Mouse (Mus musculus): Measurements from ENCODE around the gene Glud1. TPM values are rescaled to one million over a fixed set of nuclear protein-coding genes. Genes with fewer than 3 reads are reported as not detected.

Gene Glud1
- 127 and 141 TPM in 2 replicates for total RNA-seq (2014; fragmentation: Nextera tagmentation)
- 180 and 222 TPM in 2 replicates for total RNA-seq (2017)

DNA sequence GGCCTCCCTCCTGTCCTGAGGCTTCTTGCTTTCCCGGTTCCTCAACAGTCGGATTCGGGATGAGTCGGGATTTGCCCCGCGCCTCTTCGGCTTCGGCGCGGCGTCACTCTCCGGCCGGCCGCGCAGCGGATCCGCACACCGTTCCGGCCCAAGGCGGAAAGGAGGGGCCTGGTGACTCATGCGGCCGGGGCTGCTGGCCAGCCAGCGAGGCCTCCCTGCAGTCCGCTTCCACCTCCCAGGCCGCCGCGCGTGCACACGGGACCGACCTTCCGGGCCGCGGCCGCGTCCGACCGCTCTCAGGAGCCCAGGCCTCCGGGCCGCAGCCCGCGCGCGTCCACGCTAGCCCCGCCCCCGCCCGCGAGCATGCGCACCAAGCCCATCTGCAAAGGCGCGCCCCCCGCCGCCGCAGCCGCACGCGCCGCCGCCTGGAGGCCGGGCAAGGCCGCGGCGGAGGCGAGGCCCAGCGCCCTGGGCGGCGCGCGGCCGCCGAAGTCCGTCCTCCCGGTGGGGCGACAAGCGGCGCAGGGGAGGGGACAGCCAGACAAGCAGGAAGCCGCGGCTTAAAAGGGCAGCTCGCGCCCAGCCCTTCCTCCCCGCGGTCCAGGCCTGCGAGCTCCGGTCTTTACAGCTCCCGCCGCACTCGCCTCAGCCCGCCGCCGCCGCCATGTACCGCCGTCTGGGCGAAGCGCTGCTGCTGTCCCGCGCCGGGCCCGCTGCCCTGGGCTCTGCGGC is at the start of gene Glud1, which contains the start of gene Shld2:
Glud1 (plus strand) TSS at position 494 of the 732 bp plus-strand sequence.
Shld2 (minus strand) TSS at position 260 of the 732 bp plus-strand sequence.
- ATAC-seq (replicated peaks; ENCODE audit: poor library complexity, severe bottlenecking) = peak; percentile 80

DNA sequence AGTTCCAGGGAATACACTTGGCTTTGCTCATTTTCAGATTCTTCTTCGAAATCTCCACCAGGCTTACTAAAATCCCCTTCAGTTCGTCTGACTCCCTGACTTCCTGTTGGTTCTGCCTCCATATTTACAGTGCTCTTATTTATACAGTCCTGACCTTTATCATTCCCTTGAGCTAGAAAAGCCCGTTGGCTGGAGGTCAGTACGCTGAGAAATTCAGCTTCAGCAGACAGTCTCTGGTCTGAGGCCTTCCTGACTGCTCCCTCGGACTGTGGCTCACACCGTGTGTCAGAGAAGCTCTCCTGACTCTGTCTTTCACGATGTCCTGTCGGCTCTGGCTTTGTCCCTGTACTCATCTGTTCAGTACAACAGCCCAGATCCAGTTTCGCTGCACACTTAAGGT is 42.5 kb upstream of the Glud1 start:
- ATAC-seq (replicated peaks; ENCODE audit: poor library complexity, severe bottlenecking) = no peak

DNA sequence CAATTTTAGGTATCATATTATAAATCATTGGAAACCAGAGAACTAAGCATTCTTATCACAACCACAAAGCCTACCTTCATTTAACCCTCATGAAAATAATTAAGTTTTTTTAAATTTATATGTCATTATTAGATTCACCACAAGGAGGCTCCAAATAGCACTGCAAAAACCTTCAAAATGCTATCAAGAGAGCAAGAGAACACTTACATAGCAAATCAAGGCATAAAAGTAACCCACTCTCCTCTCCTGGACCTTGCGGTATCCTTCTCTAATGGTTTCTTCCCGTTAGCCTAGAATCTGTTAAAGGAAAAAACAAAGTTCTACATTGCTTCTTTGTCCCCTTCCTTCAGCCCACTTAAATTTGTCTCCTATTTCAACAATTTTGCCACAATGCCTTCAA is 37.2 kb upstream of the Glud1 start:
- ATAC-seq (replicated peaks; ENCODE audit: poor library complexity, severe bottlenecking) = peak; percentile 40; the same call in 1 of the 2 replicates

DNA sequence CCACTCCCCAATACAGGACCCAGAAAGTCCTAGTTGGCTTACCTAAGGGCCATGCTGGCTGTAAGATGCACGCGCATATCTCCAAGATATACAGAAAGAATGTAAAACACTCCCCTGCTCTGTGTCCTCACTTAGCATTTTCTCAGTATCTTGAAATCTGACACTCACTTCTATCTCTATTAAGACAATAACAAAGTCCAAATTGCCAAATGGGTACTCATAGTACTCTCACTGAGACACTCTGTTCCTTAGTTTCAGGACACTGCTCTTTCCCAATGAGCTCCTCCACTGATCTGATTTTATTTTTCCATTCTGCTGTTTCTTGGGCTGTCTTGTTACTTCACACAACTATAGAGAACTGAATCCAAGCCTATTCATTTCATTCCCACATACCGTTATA is 36.4 kb upstream of the Glud1 start:
- ATAC-seq (replicated peaks; ENCODE audit: poor library complexity, severe bottlenecking) = no peak

DNA sequence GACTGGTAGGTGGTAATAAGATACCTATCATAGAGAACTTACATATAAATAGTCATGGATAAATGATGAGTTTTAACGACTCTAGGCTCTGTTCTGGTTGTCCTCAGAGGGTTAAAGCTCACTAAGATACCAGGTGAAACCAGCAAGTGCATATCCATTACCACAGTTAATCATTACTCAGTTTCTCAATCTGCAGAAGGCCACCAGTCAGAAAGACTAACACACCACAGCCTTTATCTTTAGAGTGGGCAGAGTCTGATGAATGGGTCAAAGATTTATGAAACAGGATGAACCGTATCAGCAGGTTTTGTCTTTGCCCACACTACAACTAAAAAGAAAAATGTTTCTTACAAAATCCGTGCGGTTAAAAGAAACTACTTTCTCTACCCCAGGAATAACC is 35.3 kb upstream of the Glud1 start:
- no peak for ATAC-seq (replicated peaks; ENCODE audit: poor library complexity, severe bottlenecking)

DNA sequence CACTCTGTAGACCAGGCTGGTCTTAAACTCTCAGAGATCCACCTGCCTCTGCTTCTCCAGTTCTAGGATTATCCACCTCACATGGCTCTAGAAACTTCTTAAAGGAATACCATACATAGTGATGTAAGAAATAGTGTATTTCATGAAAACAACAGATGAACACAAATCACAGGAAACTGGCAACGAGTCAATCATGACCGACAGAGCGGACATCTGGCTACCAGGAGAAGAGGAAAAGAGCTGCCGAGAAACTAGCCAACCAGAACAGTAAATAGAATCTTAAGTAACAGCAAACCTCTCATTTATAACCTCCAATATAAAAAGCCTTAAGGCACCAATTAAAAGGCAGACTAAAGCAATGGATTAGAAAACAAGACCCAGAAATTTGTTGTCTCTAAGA is 30.8 kb upstream of the Glud1 start:
- no peak for ATAC-seq (replicated peaks; ENCODE audit: poor library complexity, severe bottlenecking)

DNA sequence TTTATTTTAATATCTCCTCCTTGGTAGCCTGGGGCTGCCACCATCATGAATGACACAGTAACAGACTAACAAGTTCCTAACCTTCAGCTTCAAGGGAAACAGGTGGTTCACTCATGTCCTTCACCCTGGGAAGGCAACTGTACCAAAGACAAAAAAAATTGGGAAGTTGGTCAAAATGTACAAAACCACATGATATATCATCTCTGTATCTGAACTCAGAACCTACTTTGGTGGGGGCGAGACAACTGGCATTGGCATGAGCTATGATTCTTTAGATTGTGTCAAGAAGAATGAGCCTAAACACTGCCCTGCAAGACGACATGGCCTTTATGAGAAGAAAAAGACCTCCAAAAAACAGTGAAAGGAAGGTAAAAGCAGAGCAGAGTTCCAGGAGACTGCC is 29.7 kb upstream of the Glud1 start:
- no peak for ATAC-seq (replicated peaks; ENCODE audit: poor library complexity, severe bottlenecking)

DNA sequence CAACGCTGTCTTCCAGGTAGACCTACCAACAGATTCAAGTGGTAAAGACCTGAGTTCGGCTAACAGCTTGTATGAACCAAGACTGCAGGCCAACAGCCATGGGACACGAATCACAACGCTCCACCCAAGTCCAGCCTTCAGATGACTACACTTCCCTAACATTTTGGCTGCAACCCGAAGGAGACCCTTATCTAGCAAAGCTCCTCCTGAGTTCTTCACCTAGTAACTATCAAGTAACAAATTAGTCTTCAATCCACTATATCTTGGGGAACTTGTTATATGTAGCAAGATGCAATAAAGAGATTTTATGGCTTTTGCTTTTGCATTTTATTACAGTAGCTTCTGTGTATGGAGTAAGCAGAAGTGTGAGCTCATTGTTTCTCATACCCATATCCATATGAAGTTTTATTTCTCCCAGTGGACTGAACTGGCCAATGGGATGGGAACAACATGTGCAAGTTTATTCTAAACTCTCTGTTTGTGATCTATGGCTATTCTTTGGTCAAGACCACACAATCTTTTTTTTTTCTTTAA is 28.7 kb upstream of the Glud1 start:
- no peak for ATAC-seq (replicated peaks; ENCODE audit: poor library complexity, severe bottlenecking)

DNA sequence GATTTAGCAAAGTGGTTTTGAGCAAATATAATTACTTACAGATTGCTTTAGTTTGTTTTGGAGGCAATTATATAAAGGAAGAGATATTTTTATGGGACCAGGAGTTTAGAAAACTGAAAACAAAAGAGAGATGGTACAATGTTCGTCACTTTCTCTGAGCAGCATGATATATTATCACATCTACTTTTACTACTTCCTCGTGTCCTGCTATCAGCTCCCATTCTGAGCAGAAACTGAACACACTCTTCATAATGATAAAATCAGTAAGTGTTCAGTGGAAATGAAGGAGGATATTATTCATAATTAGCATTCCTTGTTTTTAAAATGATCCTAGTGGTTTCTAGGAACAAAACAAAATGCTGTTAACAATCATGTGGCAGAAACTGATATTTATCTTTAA is 22.1 kb upstream of the Glud1 start:
- ATAC-seq (replicated peaks; ENCODE audit: poor library complexity, severe bottlenecking) = no peak

DNA sequence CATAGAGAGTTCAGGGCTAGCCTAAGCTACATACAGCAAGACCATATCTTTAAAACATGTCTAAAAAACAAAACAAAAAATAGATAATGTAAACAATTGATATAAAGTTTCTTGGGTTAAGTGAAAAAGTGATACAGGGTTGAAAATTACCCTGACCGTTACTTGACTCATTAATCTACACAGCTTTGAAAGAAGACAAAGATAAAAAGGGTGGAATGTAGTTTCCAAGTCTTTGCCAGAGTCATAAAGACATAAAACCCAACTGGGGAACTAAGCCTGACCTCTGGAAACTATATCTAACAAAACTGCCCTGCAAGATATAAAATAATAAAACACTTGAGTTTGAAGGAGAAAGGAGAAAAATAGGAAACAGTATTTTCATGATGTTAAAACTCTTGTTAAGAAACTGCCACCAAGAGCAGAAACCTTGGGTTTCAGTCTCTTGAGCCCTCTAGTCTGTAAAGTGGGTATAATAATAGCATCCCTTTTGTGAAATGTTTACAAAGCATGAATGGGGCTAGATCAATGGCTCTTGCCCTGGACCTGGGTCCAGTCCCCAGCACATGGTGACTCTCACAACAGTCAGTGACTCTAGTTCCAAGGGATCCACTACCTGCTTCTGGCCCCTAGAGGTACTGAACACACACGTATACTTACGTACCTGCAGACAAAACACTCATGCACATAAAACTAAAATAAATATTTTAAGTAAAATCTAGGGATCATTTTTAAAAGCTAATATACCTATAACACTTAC is 21.1 kb upstream of the Glud1 start:
- ATAC-seq (replicated peaks; ENCODE audit: poor library complexity, severe bottlenecking) = no peak

DNA sequence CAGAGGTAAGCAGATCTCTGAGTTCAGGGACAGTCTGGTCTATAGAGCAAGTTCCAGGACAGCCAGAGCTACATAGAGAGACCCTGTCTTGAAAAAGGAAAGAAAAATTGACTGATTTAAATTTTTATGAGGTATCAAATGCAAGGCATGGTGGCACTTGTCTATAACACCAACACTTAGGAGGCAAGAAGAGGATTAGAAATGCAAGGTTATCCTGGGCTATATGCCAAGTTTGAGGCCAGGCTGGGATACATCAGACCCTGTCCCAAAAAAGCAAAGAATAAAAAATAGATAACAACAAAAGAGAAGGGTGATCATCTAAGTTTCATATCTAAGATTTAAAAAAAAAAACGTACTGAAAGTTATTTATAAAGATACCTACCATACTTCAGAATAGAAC is 20.3 kb upstream of the Glud1 start:
- no peak for ATAC-seq (replicated peaks; ENCODE audit: poor library complexity, severe bottlenecking)

DNA sequence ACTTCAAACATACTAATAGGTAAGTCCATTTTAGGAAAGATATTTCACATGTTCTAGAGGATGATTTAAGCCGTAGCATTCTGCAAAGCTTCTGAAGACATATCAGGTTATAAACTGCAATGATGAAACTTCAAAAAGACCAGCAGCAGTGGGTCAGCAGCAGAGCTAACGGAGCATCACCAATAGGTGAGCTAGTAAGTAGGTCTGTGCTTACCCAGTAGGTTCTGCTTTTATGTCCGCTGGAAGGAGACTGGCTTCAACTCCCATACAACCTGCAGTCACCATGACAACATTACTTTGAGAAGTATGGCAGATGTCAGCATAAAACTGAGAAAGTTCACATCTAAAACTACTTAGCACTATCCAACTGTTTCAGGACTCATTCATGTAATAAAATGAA is 16.9 kb upstream of the Glud1 start:
- ATAC-seq (replicated peaks; ENCODE audit: poor library complexity, severe bottlenecking) = no peak

DNA sequence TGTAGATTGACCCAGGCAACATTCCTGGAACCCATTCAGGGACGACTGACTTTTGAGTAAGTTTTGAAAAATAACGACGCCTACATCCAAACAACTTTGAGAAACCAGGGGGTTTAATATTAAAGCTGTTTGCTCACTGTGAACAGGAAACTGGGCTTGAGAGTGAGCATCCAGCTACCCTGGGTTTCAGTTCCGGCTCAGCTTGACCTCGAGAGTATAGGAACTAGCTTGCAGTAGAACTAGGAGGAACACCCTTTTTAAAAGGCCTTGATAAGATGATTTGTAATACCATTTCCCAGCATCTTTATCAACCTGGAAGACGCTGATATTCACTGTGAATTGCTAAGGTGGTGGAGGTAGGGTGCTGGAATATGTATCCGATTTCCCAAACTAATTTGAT is 14.2 kb upstream of the Glud1 start:
- ATAC-seq (replicated peaks; ENCODE audit: poor library complexity, severe bottlenecking) = peak; percentile 85

DNA sequence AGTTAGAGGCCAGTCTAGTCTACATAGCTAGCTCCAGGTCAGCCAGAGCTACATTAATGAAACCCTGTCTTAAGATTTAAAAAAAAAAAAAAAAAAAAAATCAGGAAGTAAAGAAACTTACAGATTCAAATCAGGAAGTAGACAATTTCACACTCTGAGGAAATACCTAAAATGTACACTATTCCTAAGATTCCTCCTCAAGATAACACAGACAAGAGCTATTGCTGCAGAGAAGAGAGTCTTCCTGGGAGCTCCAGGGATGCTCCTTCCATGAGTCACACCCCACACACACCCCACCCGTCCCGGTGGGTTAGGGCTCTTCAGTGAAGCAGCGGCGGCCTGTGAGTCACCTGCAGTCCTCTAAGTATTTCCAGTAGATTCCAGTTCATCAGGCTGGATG is 13.5 kb upstream of the Glud1 start:
- ATAC-seq (replicated peaks; ENCODE audit: poor library complexity, severe bottlenecking) = peak; percentile 83

DNA sequence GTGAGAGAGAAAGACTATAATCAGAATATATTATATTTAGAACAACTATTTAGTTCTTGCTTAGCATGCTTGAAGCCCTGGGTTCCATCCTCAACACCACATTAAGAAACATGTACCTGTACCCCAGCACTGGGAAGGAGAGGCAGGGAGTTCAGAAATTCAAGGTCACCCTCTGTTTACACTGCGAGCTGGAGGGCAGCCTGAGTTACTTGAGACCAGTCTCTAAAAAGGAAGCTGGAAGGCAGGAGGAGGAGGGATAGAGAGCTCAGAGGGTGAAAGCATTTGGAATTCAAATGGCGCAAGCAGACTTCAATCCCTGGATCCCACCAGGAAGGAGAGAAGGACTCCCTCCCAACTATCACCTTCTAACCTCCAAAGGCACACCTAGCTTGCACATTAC is 12.9 kb upstream of the Glud1 start:
- ATAC-seq (replicated peaks; ENCODE audit: poor library complexity, severe bottlenecking) = no peak

DNA sequence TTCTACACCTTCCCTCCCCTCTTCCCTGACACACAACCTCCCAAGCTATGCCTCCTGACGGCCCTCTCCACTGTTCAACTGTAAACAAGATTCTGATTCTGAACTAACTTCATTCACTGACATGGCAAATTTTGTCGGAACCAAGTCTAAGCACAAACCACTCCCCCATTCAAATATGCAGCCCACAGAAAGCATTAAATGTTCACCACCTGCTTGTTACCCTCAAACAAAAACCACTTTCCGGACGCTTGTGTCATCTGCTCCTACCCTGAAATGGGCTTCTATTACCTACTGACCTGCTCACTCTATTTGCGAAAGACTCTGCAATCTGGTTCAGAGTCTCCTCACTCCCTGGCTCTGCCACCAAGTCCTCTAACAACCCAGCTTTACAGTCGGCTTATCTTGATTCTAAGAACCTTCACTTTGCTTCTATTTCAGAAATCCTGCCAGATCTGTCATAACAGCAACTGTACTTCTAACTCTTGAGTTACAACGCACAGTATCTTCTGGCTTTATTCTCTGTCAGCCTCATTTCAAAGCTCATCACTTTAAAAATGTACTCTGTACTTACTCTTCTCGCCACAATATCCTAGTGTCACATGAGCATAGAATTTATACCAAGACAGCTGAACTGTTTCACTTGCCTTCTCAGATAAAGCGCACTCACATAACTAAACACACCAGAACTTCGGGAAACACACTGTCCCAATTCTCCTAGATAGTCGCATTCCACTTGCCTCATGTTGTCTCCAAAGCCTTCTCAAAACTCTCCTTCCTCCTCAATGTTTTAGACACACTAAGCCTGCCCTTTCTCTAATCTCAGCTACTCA is 11.4 kb upstream of the Glud1 start:
- ATAC-seq (replicated peaks; ENCODE audit: poor library complexity, severe bottlenecking) = peak; percentile 33; the same call in 1 of the 2 replicates

DNA sequence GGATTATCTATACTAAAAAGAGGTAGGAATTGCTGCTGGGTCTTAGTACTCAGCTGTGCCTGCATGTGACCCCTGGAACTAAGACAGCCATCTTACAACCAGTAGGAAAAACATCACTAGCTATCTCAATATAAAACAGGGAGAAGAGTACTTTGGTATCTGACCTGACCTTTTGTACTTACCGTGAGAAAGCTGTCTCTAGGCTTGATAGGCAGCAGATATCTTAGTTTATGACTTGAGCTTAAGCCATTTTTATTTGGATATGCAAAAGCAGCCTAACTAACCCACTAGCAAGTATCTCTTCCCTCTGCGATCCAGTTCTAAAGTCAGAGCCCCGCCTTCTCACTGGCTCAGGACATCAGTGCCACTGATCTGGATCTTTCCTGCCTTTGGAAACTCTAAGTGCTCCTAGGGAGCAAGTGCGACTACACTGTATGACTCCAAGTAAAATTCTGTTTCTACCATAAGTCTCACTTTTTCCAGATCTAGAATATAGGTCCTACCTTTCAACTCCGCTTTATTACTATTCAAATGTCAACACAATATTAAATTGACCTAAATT is 7.8 kb upstream of the Glud1 start:
- no peak for ATAC-seq (replicated peaks; ENCODE audit: poor library complexity, severe bottlenecking)

DNA sequence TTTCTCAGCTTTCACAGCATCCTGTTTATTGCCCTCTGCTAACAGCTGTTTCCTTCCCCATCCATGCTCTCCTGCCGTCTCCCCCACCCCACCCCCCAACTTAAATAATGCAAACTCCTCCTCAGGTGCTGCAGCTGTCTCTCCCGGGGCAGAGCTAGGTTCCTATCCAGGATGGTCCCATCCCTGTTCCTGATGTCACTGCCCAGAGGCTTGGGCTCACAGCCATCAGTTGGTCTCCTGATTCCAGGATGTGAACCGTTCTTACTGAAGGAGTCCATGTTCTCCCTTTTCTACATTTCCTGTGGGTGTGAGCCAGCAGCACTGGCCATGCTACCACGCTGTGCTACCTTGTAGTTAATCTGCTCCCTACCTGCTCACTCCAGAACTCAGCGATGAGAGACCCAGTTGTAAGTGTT is 7.3 kb upstream of the Glud1 start:
- no peak for ATAC-seq (replicated peaks; ENCODE audit: poor library complexity, severe bottlenecking)

DNA sequence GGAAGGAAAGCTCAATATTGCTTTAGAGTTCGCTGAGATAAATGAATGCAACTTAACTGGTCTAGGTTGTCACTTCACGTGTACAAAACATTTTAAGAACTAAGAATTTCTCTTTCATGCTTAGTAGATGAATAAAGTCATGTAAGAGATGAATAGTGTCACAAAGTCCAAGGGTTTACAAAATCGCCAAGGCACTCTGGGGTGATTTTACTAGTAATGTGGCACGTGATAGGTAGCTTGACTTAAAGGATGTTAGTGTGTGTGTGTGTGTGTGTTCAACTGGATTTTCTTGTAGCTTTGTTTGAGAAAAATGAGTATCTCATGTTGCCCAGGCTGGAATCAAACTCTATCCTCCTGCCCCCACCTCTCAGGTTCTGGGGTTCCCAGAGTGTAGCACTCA is 1.3 kb upstream of the Glud1 start:
- no peak for ATAC-seq (replicated peaks; ENCODE audit: poor library complexity, severe bottlenecking)

DNA sequence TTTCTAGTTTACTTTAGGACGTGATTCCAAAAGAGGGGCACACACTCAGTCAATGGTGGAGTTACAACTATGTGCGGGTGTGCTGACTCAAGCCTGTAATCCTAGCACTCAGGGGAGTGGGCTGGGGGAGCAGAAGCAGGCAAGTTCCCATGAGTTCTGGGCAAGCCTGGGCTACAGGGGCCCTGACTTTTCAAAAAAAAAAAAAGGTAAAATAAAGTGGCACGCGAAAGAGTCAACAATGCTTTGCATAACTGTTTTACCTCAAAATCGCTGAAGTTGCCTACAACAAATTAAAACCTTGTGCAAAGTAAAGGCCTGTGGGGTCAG is 657 bp upstream of the Glud1 start:
- ATAC-seq (replicated peaks; ENCODE audit: poor library complexity, severe bottlenecking) = no peak
